In genomic region chr17:83061843-83062242, GRCm38 (mm10) we compare ENCODE assay signal across 14 mouse cellular contexts.
"Had no signal": no experiment of that assay in that cellular context is flagged by ENCODE, and none has a peak within 500 bp of the region (broad histone marks: within the 10 kb centered on the region; RNA-seq: fewer than 3 reads in every experiment).

No protein-coding gene starts in this region.

- H3K4me1 ChIP-seq: kidney, embryonic 15.5 days; liver, embryonic 15.5 days had no signal

- H3K9me3 ChIP-seq: kidney, embryonic 15.5 days; liver, embryonic 15.5 days; midbrain, embryonic 12.5 days; neural tube, embryonic 13.5 days had no signal

- H3K27ac ChIP-seq: kidney, embryonic 15.5 days; liver, embryonic 15.5 days; midbrain, embryonic 12.5 days; neural tube, embryonic 13.5 days had no signal

- H3K9ac ChIP-seq: kidney, embryonic 15.5 days; liver, embryonic 15.5 days; midbrain, embryonic 12.5 days; neural tube, embryonic 13.5 days had no signal

- H3K4me2 ChIP-seq: kidney, embryonic 15.5 days; liver, embryonic 11.5 days; liver, embryonic 15.5 days; midbrain, embryonic 12.5 days; neural tube, embryonic 13.5 days had no signal

- H3K27me3 ChIP-seq: kidney, embryonic 15.5 days; liver, embryonic 15.5 days; neural tube, embryonic 13.5 days had no signal

- DNase-seq: kidney, adult 18-20 months; kidney, postnatal 14 days; layer of hippocampus, adult 9-11 months; layer of hippocampus, postnatal 36 days; lung, adult 2 months; lung, postnatal 36 days; right cerebral cortex, postnatal 14 days had no signal

- ATAC-seq: lung, postnatal 0 days; midbrain, embryonic 16.5 days had no signal

- H3K4me3 ChIP-seq: kidney, embryonic 15.5 days; liver, embryonic 15.5 days; midbrain, embryonic 12.5 days; neural tube, embryonic 13.5 days had no signal

- H3K36me3 ChIP-seq: kidney, embryonic 15.5 days; liver, embryonic 15.5 days; midbrain, embryonic 12.5 days; neural tube, embryonic 13.5 days had no signal
